Mouse (Mus musculus) CH12.LX (cell line): ENCODE measurements at regions not wholly inside any gene's neighbourhood (a gene's known extent, or its start where the extent isn't known, plus 50 kb on each side); places are given as distances from the start of the nearest gene placed in this dataset.

Experiments
- DNase-seq: peaks from one replicate; pipeline ENCODE4 v3.0.0-alpha.2; 2013; ENCODE audit errors: extremely low read depth
- H3K27ac ChIP-seq: 2 replicates; pipeline ENCODE4 v1.5.1; 2012; ENCODE audit warnings: low read depth, mild to moderate bottlenecking, control low read depth, moderate library complexity; ENCODE audit not compliant: insufficient read depth
- H3K27me3 ChIP-seq: replicated peaks from 2 replicates; pipeline ENCODE3; 2012; ENCODE audit warnings: inconsistent platforms
- H3K36me3 ChIP-seq, 2 experiments: replicated peaks in 1 of 2; 2 replicates each; pipeline versions ENCODE3 to v1.6.1; 2012; ENCODE audit warnings: inconsistent platforms in 1 of 2, low read length in 1 of 2, mild to moderate bottlenecking in 1 of 2, mixed read lengths in 1 of 2, moderate library complexity in 1 of 2; ENCODE audit not compliant: control insufficient read depth in 1 of 2, insufficient read depth in 1 of 2
- H3K4me1 ChIP-seq, 2 experiments: 2 replicates each; pipeline ENCODE4 v1.6.1; 2012; ENCODE audit warnings: inconsistent platforms in 1 of 2, moderate library complexity in 1 of 2; ENCODE audit not compliant: insufficient read depth in 2 of 2, control insufficient read depth in 1 of 2
- H3K4me2 ChIP-seq: 2 replicates; pipeline ENCODE4 v1.6.1; 2012; ENCODE audit warnings: low read depth, mild to moderate bottlenecking, control low read depth; ENCODE audit not compliant: poor library complexity, insufficient read depth, severe bottlenecking
- H3K4me3 ChIP-seq, 3 experiments: fragments of 150-350 bp in 1 of 3; sonication (generic) in 1 of 3; replicated peaks in 1 of 3; 2 replicates each; pipeline versions ENCODE3 to v1.5.1; 2011 to 2012; ENCODE audit warnings: low read depth in 2 of 3, low read length in 2 of 3, mild to moderate bottlenecking in 2 of 3, moderate library complexity in 2 of 3, control low read depth in 1 of 3, improper control_type of control experiment in 1 of 3, inconsistent platforms in 1 of 3, mixed read lengths in 1 of 3; ENCODE audit not compliant: poor library complexity in 1 of 3
- H3K79me2 ChIP-seq: replicated peaks from 2 replicates; pipeline ENCODE4 v1.6.1; 2012; ENCODE audit warnings: mild to moderate bottlenecking, moderate library complexity; ENCODE audit not compliant: control insufficient read depth, poor library complexity, insufficient read depth, severe bottlenecking; ENCODE audit errors: extremely low read depth
- H3K9ac ChIP-seq: 2 replicates; pipeline ENCODE4 v1.6.1; 2012; ENCODE audit warnings: low read depth, mild to moderate bottlenecking, control low read depth, moderate library complexity; ENCODE audit not compliant: insufficient read depth
- H3K9me3 ChIP-seq: replicated peaks from 2 replicates; pipeline ENCODE3; 2012; ENCODE audit warnings: low read length, inconsistent platforms, mixed read lengths
- BHLHE40 ChIP-seq: IDR thresholded peaks from 2 replicates; pipeline ENCODE4 v1.6.1; 2011; ENCODE audit warnings: mild to moderate bottlenecking, low read depth, low read length, improper control_type of control experiment
- CHD2 ChIP-seq: IDR thresholded peaks from 2 replicates; pipeline ENCODE4 v1.6.1; 2011; ENCODE audit warnings: low read length, improper control_type of control experiment
- CTCF ChIP-seq, 2 experiments: IDR thresholded peaks in 1 of 2; conservative IDR thresholded peaks in 1 of 2; 2 replicates each; pipeline ENCODE4 v1.5.1; 2011 to 2012; ENCODE audit warnings: low read depth in 2 of 2, low read length in 2 of 2, improper control_type of control experiment in 1 of 2, inconsistent platforms in 1 of 2, mild to moderate bottlenecking in 1 of 2, moderate library complexity in 1 of 2
- E2F4 ChIP-seq: IDR thresholded peaks from 2 replicates; pipeline ENCODE4 v1.6.1; 2011; ENCODE audit warnings: low read depth, low read length, improper control_type of control experiment; ENCODE audit not compliant: insufficient replicate concordance
- ELF1 ChIP-seq: IDR thresholded peaks from 2 replicates; pipeline ENCODE4 v1.6.1; 2014; ENCODE audit warnings: low read depth, mild to moderate bottlenecking, inconsistent platforms, low read length, improper control_type of control experiment
- EP300 ChIP-seq: IDR thresholded peaks from 2 replicates; pipeline ENCODE4 v1.6.1; 2011; ENCODE audit warnings: low read length, improper control_type of control experiment
- GABPA ChIP-seq: IDR thresholded peaks from 2 replicates; pipeline ENCODE4 v1.6.1; 2012; ENCODE audit warnings: low read depth, low read length, improper control_type of control experiment, inconsistent platforms; ENCODE audit not compliant: insufficient replicate concordance
- IRF4 ChIP-seq: IDR thresholded peaks from 2 replicates; pipeline ENCODE4 v1.6.1; 2014; ENCODE audit warnings: low read depth, mild to moderate bottlenecking, inconsistent platforms, low read length, improper control_type of control experiment
- KAT2A ChIP-seq: IDR thresholded peaks from 2 replicates; pipeline ENCODE4 v1.6.1; 2012; ENCODE audit warnings: low read length, improper control_type of control experiment, inconsistent platforms; ENCODE audit not compliant: insufficient replicate concordance
- MAX ChIP-seq: IDR thresholded peaks from 2 replicates; pipeline ENCODE4 v1.6.1; 2011; ENCODE audit warnings: low read length, improper control_type of control experiment
- MEF2A ChIP-seq: IDR thresholded peaks from 2 replicates; pipeline ENCODE4 v1.6.1; 2014; ENCODE audit warnings: low read depth, mild to moderate bottlenecking, inconsistent platforms, low read length, improper control_type of control experiment, borderline replicate concordance
- MXI1 ChIP-seq: IDR thresholded peaks from 2 replicates; pipeline ENCODE4 v1.6.1; 2011; ENCODE audit warnings: mild to moderate bottlenecking, low read depth, low read length, improper control_type of control experiment
- MYC ChIP-seq: IDR thresholded peaks from 2 replicates; pipeline ENCODE4 v1.6.1; 2011; ENCODE audit warnings: low read depth, mild to moderate bottlenecking, improper control_type of control experiment, low read length
- NELFE ChIP-seq: IDR thresholded peaks from 2 replicates; pipeline ENCODE4 v1.6.1; 2011; ENCODE audit warnings: low read depth, low read length, improper control_type of control experiment
- NRF1 ChIP-seq: IDR thresholded peaks from 2 replicates; pipeline ENCODE4 v1.6.1; 2014; ENCODE audit warnings: low read depth, mild to moderate bottlenecking, inconsistent platforms, low read length, improper control_type of control experiment, moderate library complexity
- PAX5 ChIP-seq: IDR thresholded peaks from 2 replicates; pipeline ENCODE4 v1.6.1; 2012; ENCODE audit warnings: low read length, inconsistent platforms, mixed read lengths
- POLR2A ChIP-seq: IDR thresholded peaks from 2 replicates; pipeline ENCODE4 v1.6.1; 2011; ENCODE audit warnings: low read depth, mild to moderate bottlenecking, improper control_type of control experiment, low read length
- POLR2AphosphoS2 ChIP-seq: IDR thresholded peaks from 2 replicates; pipeline ENCODE4 v1.6.1; 2011; ENCODE audit warnings: low read depth, low read length, improper control_type of control experiment
- RCOR1 ChIP-seq: conservative IDR thresholded peaks from 2 replicates; pipeline ENCODE4 v1.6.1; 2012; ENCODE audit warnings: low read depth, mild to moderate bottlenecking, inconsistent platforms, low read length, improper control_type of control experiment
- SIN3A ChIP-seq: IDR thresholded peaks from 2 replicates; pipeline ENCODE4 v1.6.1; 2012; ENCODE audit warnings: low read length, improper control_type of control experiment, inconsistent platforms
- SMC3 ChIP-seq: IDR thresholded peaks from 2 replicates; pipeline ENCODE4 v1.6.1; 2011; ENCODE audit warnings: low read depth, low read length, improper control_type of control experiment
- UBTF ChIP-seq: IDR thresholded peaks from 2 replicates; pipeline ENCODE4 v1.6.1; 2012; ENCODE audit warnings: low read depth, mild to moderate bottlenecking, inconsistent platforms, low read length, improper control_type of control experiment, moderate library complexity
- USF1 ChIP-seq: IDR thresholded peaks from 2 replicates; pipeline ENCODE4 v1.6.1; 2014; ENCODE audit warnings: low read depth, mild to moderate bottlenecking, inconsistent platforms, low read length, improper control_type of control experiment
- USF2 ChIP-seq: conservative IDR thresholded peaks from 2 replicates; pipeline ENCODE4 v1.6.1; 2011; ENCODE audit warnings: low read depth, low read length, improper control_type of control experiment
- ZKSCAN1 ChIP-seq: IDR thresholded peaks from 2 replicates; pipeline ENCODE4 v1.6.1; 2012; ENCODE audit warnings: low read depth, inconsistent platforms, low read length, improper control_type of control experiment, borderline replicate concordance
- ZMIZ1 ChIP-seq: IDR thresholded peaks from 2 replicates; pipeline ENCODE4 v1.6.1; 2012; ENCODE audit warnings: low read depth, mild to moderate bottlenecking, inconsistent platforms, low read length, improper control_type of control experiment
- dilution Hi-C: fragments of 300-500 bp; cut with MboI; formaldehyde crosslinking; loops from 2 replicates; pipeline ENCODE4 v1.14.3; 2020; ENCODE audit warnings: low sequenced_read_pairs; ENCODE audit not compliant: extremely low pct_unique_long_range_greater_than_20kb, extremely low pct_ligation_motif_present
- in situ Hi-C: fragments of 300-500 bp; cut with MboI; formaldehyde crosslinking; loops from 3 replicates; pipeline ENCODE4 v1.14.3; 2019; ENCODE audit warnings: low sequenced_read_pairs, low pct_ligation_motif_present, low pct_unique_long_range_greater_than_20kb, mixed read lengths

GRCm38 (mm10) chr2:47750997-47751623 is 1062.8 kb upstream of the Acvr2a start:
- TF ChIP-seq SIN3A, result no peak
- no peak for TF ChIP-seq POLR2A
- no peak for TF ChIP-seq USF1
- TF ChIP-seq KAT2A, result no peak
- no peak for TF ChIP-seq MEF2A
- no peak for TF ChIP-seq GABPA
- no peak for TF ChIP-seq SMC3
- no peak for TF ChIP-seq ZMIZ1
- no peak for TF ChIP-seq PAX5
- TF ChIP-seq EP300, result no peak
- no peak for TF ChIP-seq E2F4
- no peak for TF ChIP-seq ZKSCAN1
- no peak for TF ChIP-seq CHD2
- no peak for TF ChIP-seq NELFE
- no peak for DNase-seq
- Histone ChIP-seq H3K27ac (no peak overlapping the region), H3K4me3 (no peak overlapping the region), H3K9ac (no peak overlapping the region), H3K27me3 (no peaks in the 10 kb centered on the region), H3K4me1 (no peaks in the 10 kb centered on the region), H3K4me2 (no peak overlapping the region), H3K79me2 (no peaks in the 10 kb centered on the region), H3K36me3 (no peaks in the 10 kb centered on the region), H3K9me3 (no peaks in the 10 kb centered on the region)
- dilution Hi-C loops (no loop called here), in situ Hi-C loops (no loop called here)

DNA sequence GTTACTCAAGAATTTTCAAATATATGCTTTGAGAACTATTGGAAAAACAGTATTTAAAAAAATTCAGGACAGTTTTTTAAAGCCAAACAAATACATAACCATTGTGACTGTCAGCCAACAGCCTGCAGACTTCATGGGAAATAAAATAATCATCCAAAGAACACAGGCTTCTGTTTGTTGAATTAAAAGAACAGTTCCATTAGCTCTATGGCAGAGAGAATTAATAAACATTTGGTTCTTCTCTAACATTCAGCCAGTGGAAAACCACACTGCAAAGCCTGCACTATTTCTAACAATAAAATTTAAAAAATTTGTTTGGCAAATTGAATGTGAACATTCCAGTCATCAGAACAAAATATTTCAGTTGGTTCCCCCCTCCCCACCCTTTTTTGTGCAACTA is 1058.2 kb upstream of the Acvr2a start:
- Histone ChIP-seq H3K27ac (no peak overlapping the region), H3K9ac (no peak overlapping the region), H3K4me1 (no peaks in the 10 kb centered on the region), H3K79me2 (no peaks in the 10 kb centered on the region), H3K27me3 (no peaks in the 10 kb centered on the region), H3K4me2 (no peak overlapping the region), H3K4me3 (no peak overlapping the region), H3K9me3 (peaks cover 2% of the 10 kb centered on the region), H3K36me3 (no peaks in the 10 kb centered on the region)
- dilution Hi-C loops, result no loop called here
- in situ Hi-C loops, result no loop called here
- DNase-seq, result no peak
- TF ChIP-seq MAX (no peak), IRF4 (no peak), POLR2A (no peak), PAX5 (no peak), USF2 (no peak), KAT2A (no peak), MYC (no peak), ELF1 (no peak), MXI1 (no peak), ZMIZ1 (no peak), RCOR1 (no peak), UBTF (no peak), BHLHE40 (no peak), CTCF (conservative IDR thresholded peaks at IDR 0.05 in 1 of 2, IDR thresholded peaks at IDR 0.05 in 1 of 2; ENCODE audit: low read depth in 2 of 2, low read length in 2 of 2) (no peak), NELFE (no peak), SIN3A (no peak), NRF1 (no peak), POLR2AphosphoS2 (no peak), E2F4 (no peak), SMC3 (no peak)
